Mouse (Mus musculus): ENCODE measurements at regions not wholly inside any gene's neighbourhood (a gene's known extent, or its start where the extent isn't known, plus 50 kb on each side); places are given as distances from the start of the nearest gene placed in this dataset.

GRCm38 (mm10) chr8:46365711-46366110 lies 71.2 kb upstream of the Helt start:
- TF ChIP-seq POLR2AphosphoS2 (IDR thresholded peaks at IDR 0.05; ENCODE audit: insufficient read length, low read depth) (no peak), MYOD1 (IDR thresholded peaks at IDR 0.05; ENCODE audit: control insufficient read depth in 1 of 3, insufficient read length in 2 of 3, low read depth in 2 of 3) (no peak), USF1 (IDR thresholded peaks at IDR 0.05; ENCODE audit: low read depth) (no peak), POLR2A (IDR thresholded peaks at IDR 0.05; ENCODE audit: insufficient read length, low read depth) (no peak), TCF12 (IDR thresholded peaks at IDR 0.05; ENCODE audit: insufficient read depth, poor library complexity, severe bottlenecking) (no peak), E2F4 (IDR thresholded peaks at IDR 0.05; ENCODE audit: insufficient read depth) (no peak), MAX (IDR thresholded peaks at IDR 0.05; ENCODE audit: low read depth) (no peak), MYOG (IDR thresholded peaks at IDR 0.05; ENCODE audit: control insufficient read depth in 1 of 3, insufficient read depth in 1 of 3, insufficient read length in 2 of 3, low read depth in 2 of 3) (no peak), CEBPB (IDR thresholded peaks at IDR 0.05; ENCODE audit: insufficient read depth, poor library complexity, severe bottlenecking) (no peak), SRF (IDR thresholded peaks at IDR 0.05; ENCODE audit: control insufficient read depth, insufficient read length, low read depth) (no peak)

Data from myocyte (in vitro differentiated cells).